Mouse (Mus musculus) kidney, postnatal 10 days (tissue): Measurements from ENCODE around the gene Sdccag8.
"Not testable (repeated sequence)": the region's sequence is repeated elsewhere in the genome, so short reads cannot be mapped to it uniquely, and the experiment has no call there.

ENCODE experiments used
- DNase-seq: peaks from one replicate; pipeline ENCODE4 v3.0.0; 2021; ENCODE audit warnings: mixed read lengths

The Sdccag8 gene

DNA sequence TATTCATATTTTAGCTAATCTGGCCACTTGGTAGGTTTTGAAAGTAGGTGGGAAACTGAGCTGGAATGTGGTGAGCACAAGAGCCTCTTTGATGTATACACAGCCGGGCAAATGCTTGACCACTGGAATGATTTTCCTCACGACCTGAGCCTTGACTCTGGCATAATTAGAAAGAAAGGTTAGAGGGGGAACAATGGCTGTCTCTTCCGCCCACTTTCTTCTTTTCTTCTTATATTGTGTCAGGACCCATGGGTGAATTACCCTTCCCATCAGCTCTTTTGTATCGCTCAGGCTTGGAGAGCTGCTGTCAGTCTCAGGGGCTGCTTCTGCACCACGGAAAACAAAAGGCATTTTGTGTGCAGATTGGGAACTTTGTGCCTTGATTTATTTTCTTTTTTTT, 65.6 kb downstream of the Sdccag8 start:
- DNase-seq: no peak

DNA sequence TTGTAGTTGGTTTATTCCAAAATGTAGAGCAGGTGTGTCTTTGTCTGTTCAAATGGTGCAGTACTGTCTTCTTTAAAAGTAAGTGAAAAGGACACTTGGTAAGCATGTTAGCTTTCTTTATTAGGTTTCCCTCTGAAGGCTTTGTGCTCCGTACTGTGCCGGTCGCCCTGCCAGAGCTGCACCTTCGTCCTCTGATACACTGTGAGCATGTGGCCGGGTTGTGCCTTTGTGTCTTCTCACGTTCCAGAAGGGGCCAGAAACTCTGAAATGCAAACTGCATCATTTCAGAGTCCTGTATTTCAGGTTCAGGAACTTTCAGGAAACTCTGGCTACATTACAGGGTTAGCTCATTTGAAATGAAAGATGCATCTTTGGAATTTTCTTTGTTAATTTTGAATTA, 66.5 kb downstream of the Sdccag8 start:
- no peak for DNase-seq

DNA sequence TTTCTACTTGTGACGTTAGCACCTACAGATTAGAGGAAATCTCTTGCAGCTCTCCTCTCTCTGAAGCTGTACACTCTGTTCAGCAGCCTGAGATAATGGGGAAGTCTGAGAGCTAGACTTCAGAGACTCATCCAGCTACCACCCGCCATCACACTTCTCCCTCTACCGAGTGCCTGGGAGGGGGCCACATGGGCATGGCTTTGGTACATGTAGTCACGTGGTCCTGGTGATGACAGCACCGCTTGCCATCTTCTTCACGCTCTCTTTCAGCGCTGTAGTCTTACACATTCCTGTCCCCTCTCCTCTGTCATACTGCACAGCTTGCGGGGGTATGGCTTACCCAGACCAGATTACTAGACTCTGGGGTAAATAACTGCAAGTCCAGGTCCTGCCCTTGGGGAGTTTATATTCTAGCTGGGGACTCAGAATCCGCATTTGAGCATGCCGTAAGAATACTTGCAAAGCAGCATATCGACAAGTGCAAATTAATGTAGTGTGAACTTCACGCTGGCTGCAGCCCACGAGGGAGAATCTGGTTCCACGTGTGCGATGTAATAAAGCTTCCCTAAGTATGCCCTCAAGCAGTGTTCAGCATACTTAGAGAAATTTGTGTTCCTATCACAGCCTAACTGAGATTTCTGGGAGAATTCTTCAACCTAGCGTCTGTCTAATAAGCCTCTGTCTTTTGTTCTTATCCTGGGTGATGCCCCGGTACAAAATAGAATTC, 70.9 kb downstream of the Sdccag8 start:
- DNase-seq: no peak

DNA sequence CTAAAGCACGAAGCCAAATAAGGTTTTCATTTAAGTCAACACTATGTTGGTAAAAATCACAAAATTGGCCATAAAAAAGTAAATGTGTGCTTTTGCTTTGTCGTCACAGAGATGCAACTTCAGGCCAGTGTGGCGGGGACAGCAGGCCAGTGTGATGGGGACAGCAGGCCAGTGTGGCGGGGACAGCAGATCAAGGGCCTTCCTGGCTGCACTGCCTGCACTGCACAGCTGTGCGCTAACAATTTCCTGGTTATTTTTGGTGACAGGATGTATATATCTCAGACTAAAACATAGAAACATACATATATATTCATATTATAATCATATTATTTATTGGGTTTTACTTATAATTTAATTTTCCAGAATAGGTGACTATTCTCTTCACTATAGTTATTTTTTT, 71.5 kb downstream of the Sdccag8 start:
- DNase-seq: no peak

DNA sequence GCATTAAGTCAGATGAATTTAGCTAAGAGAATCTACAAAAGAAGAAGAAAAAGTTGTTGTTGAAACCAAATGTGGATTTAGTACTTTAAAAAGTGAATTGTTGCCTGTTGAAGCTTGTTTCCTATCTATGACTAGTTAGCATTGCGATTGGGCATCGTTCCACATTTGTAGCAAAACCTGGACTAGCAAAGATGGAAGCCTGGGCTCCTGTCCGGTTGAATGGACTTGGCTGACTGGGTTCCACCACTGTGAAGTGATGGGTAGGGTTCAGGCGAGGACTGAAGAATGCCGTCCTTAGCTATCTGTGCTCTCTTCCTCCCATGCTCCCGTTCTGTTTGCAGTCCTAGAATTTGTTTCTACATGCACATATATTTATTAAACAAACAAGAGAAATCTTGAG, 89.3 kb downstream of the Sdccag8 start:
- no peak for DNase-seq

DNA sequence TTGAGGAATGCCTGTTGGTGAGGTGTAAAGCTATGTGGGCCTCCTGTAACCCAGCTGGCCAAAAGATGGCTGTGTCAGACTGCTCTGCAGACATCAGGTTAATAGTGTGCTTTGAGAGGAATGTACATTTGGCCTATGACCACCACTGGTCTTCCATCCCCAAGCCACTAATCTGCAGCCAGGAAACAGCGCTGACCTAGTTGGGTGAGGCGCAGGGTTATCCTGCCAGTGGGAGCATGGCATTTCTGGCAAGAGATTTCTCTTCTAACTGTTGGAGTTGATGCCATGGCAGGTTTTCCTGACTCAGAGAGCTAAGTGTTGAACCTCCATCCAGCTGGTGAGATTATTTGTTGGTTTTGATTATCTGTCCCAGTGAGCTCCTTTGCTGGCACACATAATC, 101.5 kb downstream of the Sdccag8 start:
- no peak for DNase-seq

DNA sequence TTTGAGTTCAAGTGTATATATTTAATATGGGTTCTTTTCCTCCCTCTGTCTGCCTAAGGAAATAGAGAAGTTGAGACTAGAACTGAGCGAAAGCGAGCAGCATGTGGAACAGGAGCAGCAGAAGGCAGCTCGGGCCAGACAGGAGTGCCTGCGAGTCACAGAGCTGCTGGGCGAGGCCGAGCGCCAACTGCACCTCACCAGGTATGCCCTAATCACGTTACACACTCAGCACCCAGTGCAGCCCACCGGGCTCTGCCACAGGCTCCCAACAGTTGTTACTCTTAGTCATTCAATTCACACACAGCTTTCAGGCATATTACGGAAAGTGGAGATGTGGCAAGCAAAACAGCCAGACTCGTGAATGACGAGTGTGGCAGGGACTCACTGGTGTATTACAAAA, 105.0 kb downstream of the Sdccag8 start:
- DNase-seq: no peak

DNA sequence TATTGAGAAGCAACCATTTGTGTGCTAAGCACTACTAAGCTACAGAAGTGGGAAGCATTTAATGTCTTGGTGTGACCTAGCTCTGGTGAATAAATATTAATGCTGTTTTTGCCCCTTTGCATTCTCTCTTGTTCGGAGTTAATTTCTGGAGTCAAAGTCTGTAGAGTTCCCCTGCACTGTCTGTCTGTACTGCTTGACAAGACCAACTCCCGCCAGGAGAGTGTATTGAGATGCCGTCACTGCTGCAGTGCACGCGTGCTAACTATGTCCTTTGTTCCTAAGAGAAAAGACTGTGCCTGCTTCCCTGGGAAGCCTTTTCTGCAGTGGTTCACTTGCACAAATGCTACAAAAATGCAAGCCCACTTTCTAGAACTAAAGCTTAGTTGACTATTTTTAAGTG, 108.4 kb downstream of the Sdccag8 start:
- DNase-seq: no peak

DNA sequence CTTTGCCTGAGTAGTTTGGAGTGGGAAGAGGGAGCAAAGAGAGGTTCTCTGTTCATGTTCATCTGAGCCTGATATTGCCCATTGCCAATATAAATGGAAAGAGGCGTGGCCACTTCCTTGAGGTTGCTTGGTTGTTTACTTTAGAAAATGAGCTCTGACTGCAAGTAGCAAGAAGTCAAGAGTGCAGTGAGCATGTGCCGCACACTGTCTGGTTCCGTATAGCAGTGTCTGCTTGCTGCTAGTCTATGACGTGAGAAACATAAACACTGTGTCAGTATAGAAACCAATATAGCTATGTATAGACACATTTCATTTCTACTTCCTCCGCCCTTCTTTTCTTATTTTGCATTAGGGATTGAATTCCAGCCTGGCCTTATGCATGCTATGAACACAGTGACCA, 111.5 kb downstream of the Sdccag8 start:
- no peak for DNase-seq

DNA sequence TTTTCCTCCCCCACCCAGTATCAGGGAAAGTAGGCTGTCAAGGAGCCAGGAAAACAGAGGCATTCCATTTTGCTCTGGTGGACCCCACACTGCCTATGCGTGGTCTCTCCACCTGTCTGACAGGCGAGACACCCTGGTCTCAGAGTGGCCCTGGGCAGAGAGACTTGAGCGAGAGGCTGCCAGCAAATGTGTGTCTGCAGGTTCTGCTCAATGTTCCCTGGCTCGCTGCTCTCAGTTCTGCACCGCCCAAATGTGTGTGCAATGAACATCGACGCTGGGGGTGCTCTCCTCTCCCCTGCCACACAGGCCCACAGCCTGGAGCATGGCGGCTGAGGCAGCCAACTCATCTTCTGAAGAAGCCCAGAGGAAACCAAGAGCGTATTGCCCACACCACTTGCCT, 112.9 kb downstream of the Sdccag8 start:
- DNase-seq: no peak

DNA sequence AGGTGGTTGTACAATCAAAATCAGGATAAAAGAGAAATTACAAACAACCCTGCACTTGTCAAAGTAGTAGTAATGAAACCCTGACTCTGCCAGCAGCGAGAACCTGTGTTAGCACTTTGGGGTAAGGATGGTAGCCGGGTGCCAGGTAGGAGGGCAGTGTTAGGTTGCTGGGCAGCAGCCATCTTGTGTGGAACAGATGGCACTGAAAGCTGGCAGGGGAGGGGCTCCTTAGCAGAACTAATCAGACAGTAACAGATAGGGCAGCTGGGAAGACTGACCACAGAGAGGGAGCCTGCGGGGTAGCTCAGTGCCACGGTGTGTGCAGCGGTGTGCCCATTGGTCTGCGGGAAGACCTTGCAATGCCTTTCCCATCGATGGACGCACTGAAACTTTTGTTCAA, 115.2 kb downstream of the Sdccag8 start:
- DNase-seq: no peak

DNA sequence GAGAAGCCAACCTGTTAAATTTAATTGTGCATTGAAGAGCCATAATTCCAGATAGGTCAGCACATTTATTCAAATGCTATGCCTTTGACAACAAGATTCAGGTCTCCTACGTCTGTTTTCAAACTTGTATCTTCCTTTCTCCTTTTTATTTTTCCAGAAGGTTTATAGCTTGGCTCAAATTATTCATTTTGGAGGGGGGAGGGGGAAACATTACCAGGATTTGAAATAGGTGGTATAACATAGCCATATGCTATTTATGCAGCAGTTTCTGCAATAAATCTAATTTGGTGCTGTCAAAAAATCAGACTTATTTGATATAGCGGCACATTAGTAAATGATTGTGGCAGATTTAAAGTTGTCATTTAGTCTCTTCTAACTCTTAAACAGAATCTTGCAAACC, 116.1 kb downstream of the Sdccag8 start:
- DNase-seq: no peak

DNA sequence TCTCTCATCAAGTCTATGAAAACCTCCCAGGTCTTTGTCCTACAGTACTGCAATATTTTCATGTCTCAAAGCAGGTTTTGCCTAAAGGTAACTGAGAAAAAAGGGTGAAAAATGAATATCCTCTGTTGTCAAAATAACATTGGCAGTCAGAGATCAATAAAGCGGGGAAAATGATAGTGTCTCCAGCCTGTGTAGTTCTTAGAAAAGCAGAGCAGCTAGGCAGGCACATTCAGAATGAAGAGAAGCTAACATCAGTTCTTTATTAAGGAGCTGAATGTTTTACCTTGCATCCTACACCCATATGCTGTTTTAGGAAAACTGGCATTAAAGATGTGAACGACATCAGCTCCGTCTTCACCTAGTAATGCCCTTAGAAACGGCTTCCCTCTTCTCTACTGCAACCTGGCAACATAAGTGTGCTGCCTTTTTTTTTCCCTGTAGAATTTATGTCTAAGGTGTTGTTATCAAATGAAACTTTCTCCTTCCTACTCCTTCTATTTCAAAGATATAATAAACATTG, 116.6 kb downstream of the Sdccag8 start:
- DNase-seq: no peak

DNA sequence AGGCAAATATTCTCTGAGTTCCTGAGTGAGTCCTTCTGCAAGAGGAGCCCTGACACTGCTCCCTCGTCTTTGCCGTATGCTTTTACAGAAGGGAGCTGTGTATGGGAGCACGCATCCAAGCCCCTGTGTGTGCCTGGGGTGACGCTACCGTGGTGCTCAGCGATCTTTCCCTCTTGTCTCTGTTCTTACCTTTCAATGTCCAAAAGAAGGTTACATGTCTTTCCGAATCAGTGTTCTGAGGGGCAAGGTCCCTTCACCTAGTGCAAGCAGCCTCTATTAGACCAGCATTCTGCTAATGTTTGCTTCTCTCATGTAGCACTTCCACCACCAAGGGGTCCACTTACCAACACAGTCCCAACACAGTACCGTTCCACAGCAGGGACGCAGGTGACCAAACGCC, 117.1 kb downstream of the Sdccag8 start:
- DNase-seq: no peak

DNA sequence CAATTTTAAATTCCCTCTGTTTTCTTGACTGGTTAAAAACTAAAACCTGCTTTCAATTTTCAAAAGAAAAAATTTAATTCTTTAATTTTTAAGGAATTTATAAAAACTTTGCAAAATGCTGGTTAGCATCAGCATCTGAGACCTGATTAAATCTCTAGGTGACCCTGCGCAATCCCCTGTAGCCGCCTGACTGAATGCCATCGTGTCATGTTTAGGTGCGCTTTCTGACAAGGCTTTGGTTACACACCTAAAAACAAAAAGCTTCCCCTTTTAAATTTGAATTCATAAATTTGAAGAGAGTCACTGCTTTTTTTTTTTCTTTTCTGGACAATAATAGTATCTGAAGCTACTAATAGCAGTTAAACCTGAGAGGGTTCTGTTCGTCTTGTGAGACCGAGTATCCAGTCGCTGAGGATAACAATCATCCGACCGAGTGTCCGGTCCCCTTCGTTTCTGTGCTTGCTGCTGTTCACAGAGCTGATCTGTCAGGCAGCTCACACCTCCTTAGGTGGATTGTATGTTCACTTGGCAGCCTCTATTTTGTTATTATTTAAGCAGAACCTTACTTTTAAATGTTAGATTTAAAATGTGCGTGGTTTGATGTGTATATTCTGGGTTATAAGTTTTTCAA, 118.0 kb downstream of the Sdccag8 start:
- no peak for DNase-seq

DNA sequence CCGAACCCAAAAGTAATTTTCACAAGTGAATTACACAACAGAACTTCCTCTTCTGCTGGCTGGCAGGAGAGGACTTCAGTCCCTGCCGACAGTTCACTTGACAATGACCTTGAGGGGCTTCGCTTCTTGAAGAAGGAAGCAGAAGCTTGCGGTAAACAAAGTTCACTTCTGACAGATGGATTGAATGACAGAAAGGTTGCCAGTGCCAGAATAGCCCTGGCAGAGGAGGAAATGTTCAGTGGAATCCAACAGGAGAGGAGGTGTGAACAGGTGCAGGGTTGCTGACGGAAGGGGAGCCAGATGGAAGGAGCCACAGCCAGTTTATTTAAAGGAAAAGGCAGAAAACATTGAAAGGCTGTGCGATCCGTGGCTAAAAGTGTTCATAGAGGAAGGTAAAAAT, 118.9 kb downstream of the Sdccag8 start:
- DNase-seq: no peak

DNA sequence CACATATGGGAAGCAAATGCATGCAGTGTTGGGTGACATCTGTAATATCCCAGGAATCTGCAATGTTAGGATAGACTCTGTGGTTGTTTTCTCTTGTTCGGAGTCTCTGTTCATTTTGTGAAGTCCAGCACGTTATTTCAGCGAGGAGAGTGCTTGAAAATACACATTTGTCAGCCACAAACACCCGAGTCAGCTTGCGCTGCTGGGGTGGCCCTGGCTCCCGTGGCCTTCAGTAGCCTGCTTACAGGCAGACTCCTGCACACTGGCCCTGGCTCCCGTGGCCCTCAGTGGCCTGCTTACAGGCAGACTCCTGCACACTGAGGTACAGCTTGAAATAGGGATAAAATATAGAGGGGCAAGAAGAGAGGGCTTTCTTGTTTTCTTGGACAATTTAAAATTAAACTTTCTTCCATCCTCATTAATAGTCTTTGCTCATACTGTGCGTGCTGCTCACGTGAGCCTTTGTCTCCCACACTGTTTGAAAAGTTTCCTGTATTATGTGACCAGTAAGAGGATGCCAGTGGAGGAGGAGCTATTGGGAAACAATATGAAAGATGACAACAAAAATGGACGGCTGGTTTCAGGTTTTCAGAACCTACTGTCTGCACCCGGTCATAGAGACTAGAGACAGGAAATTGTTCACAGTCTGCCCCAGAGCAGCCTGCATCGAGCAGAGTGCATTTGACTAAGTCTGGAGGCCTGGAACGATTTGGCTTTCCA, 119.7 kb downstream of the Sdccag8 start:
- DNase-seq: no peak

DNA sequence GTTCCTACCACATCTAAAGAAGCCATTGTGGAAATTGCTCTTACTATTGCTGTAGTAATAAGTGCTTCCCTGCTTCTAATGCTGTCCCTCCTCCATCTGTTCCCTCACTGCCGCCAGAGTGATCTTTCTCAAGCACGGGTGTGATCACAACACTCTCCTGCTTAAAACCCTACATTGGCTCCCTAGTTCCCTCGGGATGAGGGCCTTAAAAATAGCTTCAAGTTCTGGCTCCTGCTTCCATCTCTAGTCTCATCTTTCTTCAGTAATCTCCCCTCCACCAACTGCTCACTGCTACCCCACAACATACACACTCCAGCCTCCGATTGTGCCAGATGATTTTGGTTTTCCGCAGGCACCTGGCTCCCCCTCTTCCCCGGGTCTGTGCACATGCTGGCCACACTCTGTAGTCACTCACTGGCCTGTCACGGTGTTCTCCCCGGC, 125.5 kb downstream of the Sdccag8 start:
- DNase-seq: no peak

DNA sequence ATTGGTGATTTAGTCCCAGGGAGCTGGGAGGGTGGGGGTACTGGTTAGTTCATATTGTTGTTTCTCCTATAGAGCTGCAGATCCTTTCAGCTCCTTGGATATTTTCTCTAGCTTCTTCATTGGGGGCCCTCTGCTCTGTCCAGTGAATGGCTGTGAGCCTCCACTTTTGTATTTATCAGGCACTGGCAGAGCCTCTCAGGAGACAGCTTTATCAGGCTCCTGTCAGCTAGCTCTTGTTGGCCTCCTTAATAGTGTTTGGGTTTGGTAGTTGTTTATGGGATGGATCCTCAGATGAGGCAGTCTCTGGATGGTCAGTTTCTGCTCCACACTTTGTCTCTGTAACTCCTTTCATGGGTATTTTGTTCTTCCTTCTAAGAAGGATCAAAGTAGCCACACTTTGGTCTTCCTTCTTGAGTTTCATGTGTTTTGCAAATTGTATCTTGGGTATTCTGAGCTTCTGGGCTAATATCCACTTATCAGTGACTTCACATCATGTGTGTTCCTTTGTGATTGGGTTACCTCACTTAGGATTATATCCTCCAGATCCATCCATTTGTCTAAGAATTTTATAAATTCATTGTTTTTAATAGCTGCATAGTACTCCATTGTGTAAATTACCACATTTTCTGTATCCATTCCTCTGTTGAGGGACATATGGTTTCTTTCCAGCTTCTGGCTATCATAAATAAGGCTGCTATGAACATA, 127.0 kb downstream of the Sdccag8 start:
- DNase-seq: not testable (repeated sequence)

DNA sequence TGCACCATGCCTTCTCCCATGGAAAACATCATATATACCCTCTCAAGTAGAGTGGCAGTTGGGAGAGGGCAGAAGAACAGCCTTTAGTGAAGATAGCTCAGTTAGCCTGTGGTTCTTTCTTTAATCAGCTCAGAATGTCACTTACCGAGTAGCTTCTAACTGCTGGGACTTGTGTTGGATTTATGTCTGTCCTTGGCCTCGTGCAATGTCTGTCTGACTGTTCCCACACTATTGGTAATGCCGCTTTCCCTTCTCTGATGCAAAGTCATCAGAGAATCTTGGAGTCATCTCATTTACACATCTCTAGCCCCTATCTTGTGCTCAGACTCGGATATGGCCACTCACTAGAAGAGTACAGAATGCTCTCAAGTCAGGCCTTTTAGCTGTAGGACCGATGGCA, 128.7 kb downstream of the Sdccag8 start:
- no peak for DNase-seq

DNA sequence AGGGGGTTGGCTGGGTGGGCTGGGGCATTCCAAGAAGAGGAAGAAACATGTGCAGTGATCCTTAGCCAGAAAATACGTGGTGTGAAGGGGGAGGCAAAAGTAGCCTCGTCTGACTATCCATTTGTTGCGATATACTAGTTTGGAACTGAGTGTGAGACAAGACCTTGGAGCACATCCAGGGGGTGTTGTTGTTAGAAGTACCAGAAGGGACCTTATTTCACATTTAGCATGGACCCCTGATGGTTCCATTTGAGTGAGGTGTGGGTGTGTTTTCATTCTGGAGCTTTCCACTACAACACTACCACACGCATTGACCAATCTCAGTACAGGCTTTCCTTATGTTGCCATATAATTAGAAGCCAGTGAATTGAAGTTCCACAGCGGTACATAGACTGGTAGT, 129.5 kb downstream of the Sdccag8 start:
- DNase-seq: no peak

DNA sequence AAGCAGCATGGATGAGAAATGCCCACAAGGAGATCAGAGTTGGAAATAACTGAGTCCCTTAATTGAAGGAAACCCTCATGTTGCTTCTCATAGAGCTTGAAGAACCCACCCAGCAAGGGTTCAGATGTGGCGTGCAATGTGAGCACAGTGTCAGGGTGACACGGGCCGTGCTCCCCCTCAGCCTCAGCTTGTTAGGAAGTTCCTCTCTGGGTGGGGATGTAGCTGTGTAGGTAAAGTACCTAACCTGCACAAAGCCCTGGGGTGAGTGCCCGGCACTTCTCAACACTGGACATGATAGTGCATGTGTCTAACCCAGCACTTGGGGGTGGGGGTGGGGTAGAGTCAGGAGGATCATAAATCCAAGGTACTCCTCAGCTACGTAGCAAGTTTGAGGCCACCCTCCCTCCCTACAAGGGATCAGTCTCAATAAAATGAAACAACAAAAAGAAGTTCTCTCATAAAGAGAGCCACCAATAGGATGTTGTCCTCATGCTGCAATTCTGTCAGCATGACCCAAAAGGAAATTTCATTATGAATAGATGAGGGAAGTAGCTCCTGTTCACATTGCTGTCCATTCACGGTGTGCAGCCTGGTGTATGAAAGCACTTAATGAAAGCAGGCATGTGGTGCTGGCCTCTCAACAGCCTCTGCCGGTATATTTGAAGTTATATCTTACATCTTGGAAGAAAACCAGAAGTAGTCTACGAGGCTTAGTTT, 130.2 kb downstream of the Sdccag8 start:
- DNase-seq: no peak

DNA sequence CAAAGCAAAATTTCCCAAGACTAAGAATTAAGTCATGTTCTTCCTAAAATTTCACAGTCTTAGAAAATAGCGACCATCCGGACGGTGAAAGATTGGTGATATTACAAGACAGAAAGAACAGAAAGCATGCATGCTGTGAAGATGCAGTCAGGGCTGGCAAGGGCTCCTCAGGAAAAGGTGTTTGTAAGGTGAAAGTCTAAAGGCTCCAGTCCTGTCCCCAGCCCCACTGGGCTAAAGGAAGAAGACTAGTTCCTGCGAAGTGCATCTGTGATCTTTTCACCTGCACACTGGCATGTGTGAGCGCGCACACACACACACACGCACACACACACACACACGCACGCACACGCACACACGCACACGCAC, 130.7 kb downstream of the Sdccag8 start:
- no peak for DNase-seq
